19 mouse cellular contexts compared by ENCODE assay signal in the genomic region with DNA sequence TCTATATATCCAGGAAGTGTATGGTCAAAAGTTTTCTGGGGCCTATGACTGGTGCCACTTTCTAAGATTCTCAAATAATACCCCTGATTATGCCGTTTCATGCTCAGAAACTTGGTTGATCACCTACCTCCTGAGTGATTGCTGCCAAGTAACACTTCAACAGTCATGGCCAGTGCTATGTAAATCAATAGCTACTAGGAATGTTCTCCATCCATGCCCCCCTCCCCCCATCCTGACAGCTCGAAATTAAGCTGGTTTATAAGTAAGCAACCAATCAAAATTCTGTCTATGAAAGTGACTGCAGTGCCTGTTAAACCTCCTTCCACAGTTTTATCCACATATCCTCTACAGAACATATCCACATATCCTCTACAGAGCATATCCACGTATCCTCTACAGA. TPM values are rescaled to one million over a fixed set of nuclear protein-coding genes. Genes with fewer than 3 reads are reported as not detected.
DNase-seq lines count a peak whose midpoint lies in the region; ATAC-seq and TF ChIP-seq lines count a peak whose summit lies in the region.
"Had no signal": no experiment of that assay in that cellular context is flagged by ENCODE, and none has a peak within 500 bp of the region (broad histone marks: within the 10 kb centered on the region; RNA-seq: fewer than 3 reads in every experiment).

No protein-coding gene starts in this region.

- ATAC-seq in kidney, embryonic 14.5 days (ENCODE audit: low FRiP score, low TSS enrichment), result no peak
- ATAC-seq: forebrain, embryonic 13.5 days; forebrain, embryonic 15.5 days had no signal

- no peak overlapping the region for H3K9ac ChIP-seq in kidney, embryonic 14.5 days (ENCODE audit: low read depth, low read length)
- H3K9ac ChIP-seq: embryonic facial prominence, embryonic 12.5 days; forebrain, embryonic 13.5 days; forebrain, embryonic 15.5 days had no signal

- no peaks in the 10 kb centered on the region for H3K36me3 ChIP-seq in kidney, adult 2 months (ENCODE audit: control insufficient read depth, insufficient read depth, low read length)
- no peaks in the 10 kb centered on the region for H3K36me3 ChIP-seq in kidney, embryonic 14.5 days (ENCODE audit: control insufficient read depth, insufficient read depth, low read length)
- H3K36me3 ChIP-seq: embryonic facial prominence, embryonic 10.5 days; embryonic facial prominence, embryonic 12.5 days; forebrain, embryonic 15.5 days had no signal

- no peak overlapping the region for H3K27ac ChIP-seq in kidney, adult 2 months (ENCODE audit: insufficient read depth, low read depth, low read length)
- H3K27ac ChIP-seq in kidney, embryonic 14.5 days (ENCODE audit: low read depth, low read length), result no peak overlapping the region
- H3K27ac ChIP-seq: embryonic facial prominence, embryonic 10.5 days; embryonic facial prominence, embryonic 12.5 days; forebrain, embryonic 13.5 days; forebrain, embryonic 15.5 days had no signal

- TF ChIP-seq CTCF in kidney, adult 2 months (conservative IDR thresholded peaks at IDR 0.05; ENCODE audit: insufficient read depth, insufficient read length, low read depth, low read length), result no peak

- H3K4me2 ChIP-seq in kidney, embryonic 14.5 days (replicated peaks; ENCODE audit: low read depth, low read length), result no peak overlapping the region
- H3K4me2 ChIP-seq: embryonic facial prominence, embryonic 12.5 days; forebrain, embryonic 13.5 days; forebrain, embryonic 15.5 days had no signal

- no peaks in the 10 kb centered on the region for H3K4me1 ChIP-seq in kidney, adult 2 months (ENCODE audit: control insufficient read depth, insufficient read depth, low read length)
- peaks cover 3% of the 10 kb centered on the region; the same call in 1 of the 2 replicates for H3K4me1 ChIP-seq in kidney, embryonic 14.5 days (ENCODE audit: control insufficient read depth, insufficient read depth, low read length)
- H3K4me1 ChIP-seq: forebrain, embryonic 13.5 days; forebrain, embryonic 15.5 days had no signal

- 43% methylated on average over 3 of the region's 3 CpGs for WGBS in kidney, adult 2 months
- 76% methylated on average over 3 of the region's 3 CpGs for WGBS in kidney, embryonic 14.5 days

- H3K4me3 ChIP-seq in kidney, adult 2 months (ENCODE audit: insufficient read depth, low read depth, low read length), result no peak overlapping the region
- H3K4me3 ChIP-seq in kidney, embryonic 14.5 days (ENCODE audit: low read length), result no peak overlapping the region
- H3K4me3 ChIP-seq: embryonic facial prominence, embryonic 10.5 days; embryonic facial prominence, embryonic 12.5 days; forebrain, embryonic 13.5 days; forebrain, embryonic 15.5 days had no signal

- peak; percentile 40 for DNase-seq in kidney, adult 2 months
- no peak for DNase-seq in kidney, adult 18-20 months
- peak; percentile 54 for DNase-seq in kidney, adult 9 months
- DNase-seq in kidney, postnatal 14 days, result peak; percentile 14
- DNase-seq in frontal cortex, postnatal 14 days (ENCODE audit: low spot score in 2 of 2), result no peak
- DNase-seq in cerebellum, postnatal 14 days, result no peak
- DNase-seq: adrenal gland, adult 2 months; adrenal gland, postnatal 10 days; adrenal gland, postnatal 25 days; cerebellum, adult 11 months; cerebellum, adult 18-20 months; cerebellum, adult 8-10 months; cerebellum, adult 9-11 months; cerebellum, postnatal 25 days had no signal

- no peaks in the 10 kb centered on the region; the same call in 1 of the 2 replicates for H3K27me3 ChIP-seq in kidney, adult 2 months (replicated peaks; ENCODE audit: control insufficient read depth, insufficient read depth, low read length)
- no peaks in the 10 kb centered on the region for H3K27me3 ChIP-seq in kidney, embryonic 14.5 days (ENCODE audit: control insufficient read depth, insufficient read depth, low read length)
- H3K27me3 ChIP-seq: embryonic facial prominence, embryonic 12.5 days; forebrain, embryonic 13.5 days; forebrain, embryonic 15.5 days had no signal

- H3K9me3 ChIP-seq in kidney, embryonic 14.5 days (ENCODE audit: control insufficient read depth, low read length), result no peaks in the 10 kb centered on the region
- H3K9me3 ChIP-seq: embryonic facial prominence, embryonic 10.5 days; embryonic facial prominence, embryonic 12.5 days; forebrain, embryonic 13.5 days; forebrain, embryonic 15.5 days had no signal

- TF ChIP-seq POLR2A in kidney, adult 2 months (IDR thresholded peaks at IDR 0.05; ENCODE audit: low read depth, low read length), result no peak

RNA-seq across cellular contexts. Expression of gene Tnfsf11, which starts 25.5 kb away (rescaled TPM):
- 0.16 TPM in 1 of 2 replicates, not detected in the other for polyA plus RNA-seq in kidney, adult 2 months (2012; rRNA removed)
- polyA plus RNA-seq in kidney, embryonic 14.5 days (2014; fragmentation: Nextera tagmentation; extraction: Ambion mirVana), result 0.24 and 0.43 TPM in 2 replicates
- polyA plus RNA-seq: adrenal gland, adult 2 months; forebrain, embryonic 15.5 days had no signal

Comparison
In these comparisons a context has a peak if more than half of its experiments do, and no peak if none do; other contexts are left out.
1. DNase-seq: peak in kidney, adult 2 months (single experiment), kidney, adult 9 months (single experiment) and kidney, postnatal 14 days (single experiment); none in kidney, adult 18-20 months (single experiment), frontal cortex, postnatal 14 days (0 of 2) and cerebellum, postnatal 14 days (0 of 2).